Mouse (Mus musculus): ENCODE data around the gene Surf4.
A peak's percentile ranks its signal among the peaks of the same experiment; 100 is the strongest.
"Not testable (repeated sequence)": the region's sequence is repeated elsewhere in the genome, so short reads cannot be mapped to it uniquely, and the experiment has no call there.

The Surf4 gene

DNA sequence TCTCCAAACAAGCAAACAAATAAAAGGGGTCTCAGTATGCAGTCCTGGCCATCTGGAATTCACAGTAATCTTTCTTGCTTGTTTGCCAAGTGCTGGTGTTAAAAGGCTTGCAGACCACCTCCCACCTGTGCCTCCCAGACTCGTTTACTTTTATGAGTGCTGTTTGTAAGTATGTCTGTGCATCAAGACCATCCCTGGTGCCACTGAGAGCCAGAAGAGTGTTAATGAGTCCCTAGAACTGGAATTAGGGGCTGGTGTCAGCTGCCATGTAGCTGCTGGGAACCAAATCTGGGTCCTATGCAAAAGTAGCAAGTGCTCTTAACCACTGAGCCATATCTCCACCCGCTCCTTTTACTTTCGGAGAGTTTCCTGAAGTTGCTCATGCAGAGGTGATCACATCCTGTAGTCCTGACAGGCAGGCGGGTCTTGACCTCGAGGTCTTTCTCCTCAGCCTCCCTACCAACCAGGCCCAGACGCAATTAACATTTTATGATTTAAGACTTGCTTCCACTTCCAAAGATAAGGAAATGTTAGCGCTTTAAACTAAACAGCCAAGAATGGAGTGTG, 31.8 kb downstream of the Surf4 start:
- DNase-seq = peak; percentile 3

DNA sequence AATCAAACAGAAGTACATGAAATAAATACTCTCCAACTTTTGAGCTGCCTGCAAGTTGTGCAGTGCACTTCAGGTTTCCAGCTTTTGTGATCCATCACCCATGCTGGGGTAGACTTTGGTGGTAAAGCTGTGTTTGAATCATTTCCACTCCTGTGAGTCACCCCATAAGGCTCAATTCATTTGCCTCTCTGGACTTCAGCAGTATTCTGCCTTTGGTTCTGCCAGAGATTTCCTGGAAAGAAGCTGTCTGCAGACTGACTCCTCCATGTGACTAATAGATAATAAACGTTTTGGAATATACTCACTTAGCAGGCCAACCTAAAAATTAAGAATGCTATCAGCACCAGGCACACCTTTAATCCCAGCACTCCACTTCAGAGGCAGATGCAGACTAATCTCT, 33.0 kb downstream of the Surf4 start:
- no peak for DNase-seq

DNA sequence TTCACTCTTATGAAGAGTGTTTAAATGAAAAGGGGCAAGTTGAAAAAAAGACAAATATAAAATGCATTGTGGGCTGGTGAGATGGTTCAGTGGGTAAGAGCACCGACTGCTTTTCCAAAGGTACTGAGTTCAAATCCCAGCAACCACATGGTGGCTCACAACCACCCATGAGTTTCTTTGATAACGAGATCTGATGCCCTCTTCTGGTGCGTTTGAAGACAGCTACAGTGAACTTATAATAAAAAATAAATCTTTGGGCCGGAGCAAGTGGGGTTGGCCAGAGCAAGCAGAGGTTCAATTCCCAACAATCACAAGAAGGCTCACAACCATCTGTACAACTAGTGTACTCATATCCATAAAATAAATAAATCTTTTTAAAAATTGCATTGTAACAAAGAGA, 37.8 kb downstream of the Surf4 start:
- no peak for DNase-seq

DNA sequence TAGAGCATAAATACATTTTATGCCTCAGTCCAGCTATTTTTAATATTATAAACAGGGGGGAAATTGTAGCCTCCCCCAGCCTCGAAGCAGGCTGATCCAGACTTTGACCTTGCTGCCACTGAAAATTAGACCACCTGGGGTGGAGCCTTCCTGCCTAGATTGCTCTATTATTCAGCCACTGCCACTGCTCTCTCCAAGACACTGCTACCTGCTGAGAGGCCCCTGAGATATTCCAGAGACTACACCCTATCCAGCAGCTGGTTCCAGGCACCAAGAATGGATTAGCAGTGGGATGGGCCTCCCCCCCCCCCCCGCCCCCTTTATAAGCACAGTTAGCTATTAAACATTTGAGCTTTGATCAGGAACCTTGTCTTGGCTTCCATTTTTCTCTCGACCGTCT, 47.6 kb downstream of the Surf4 start:
- DNase-seq = not testable (repeated sequence)

DNA sequence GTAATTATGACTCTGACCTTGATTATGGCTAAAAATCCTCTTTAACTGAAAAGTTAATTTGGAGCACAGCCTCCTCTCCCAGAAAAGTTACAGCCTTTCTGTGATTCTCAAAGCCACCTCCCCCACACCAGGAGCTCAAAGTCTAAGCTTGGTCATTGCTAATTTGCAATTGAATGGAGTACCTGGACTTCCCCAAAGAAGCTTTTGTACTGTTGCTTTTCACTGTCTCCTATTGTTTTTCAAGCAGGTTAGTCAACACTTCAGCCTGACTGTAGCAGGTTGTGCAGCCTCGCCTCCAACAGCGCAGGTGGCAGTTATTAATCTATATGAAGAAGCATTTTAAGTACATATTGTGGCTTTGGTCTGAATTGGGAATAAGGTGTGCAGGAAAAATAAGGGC, 48.2 kb downstream of the Surf4 start:
- not testable (repeated sequence) for DNase-seq

DNA sequence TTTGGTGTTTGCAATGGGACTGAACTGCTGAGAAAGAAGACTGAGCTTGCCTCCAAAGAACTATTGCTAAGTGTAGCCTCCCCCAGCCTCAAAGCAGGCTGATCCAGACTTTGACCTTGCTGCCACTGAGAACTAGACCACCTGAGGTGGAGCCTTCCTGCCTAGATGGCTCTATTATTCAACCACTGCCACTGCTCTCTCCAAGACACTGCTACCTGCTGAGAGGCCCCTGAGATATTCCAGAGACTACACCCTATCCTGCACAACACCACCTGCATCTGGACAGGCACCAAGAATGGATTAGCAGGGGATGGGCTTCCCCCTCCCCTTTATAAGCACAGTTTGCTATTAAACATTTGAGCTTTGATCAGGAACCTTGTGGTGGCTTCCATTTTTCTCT, 55.2 kb downstream of the Surf4 start:
- DNase-seq = no peak

DNA sequence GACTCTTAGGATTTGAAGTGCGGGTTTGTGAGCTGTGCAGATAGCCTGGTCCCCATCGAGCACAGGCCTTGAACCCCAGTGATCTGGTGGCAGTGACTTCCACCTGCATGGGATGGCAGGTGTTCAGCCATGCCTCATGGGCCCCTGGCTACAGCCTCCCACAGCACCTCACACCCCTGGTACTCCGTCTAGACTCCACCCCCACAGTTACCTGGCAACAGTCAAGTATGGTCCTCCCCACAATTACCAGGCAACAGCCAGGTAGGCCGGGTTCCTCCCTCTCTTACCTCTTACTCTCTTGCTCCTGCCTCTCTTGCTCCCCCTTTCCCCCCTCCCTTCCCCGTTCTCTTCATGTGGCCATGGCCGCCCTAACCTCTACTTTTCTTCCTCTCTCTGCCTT, 63.1 kb downstream of the Surf4 start:
- no peak for DNase-seq
